Mouse (Mus musculus) lung, postnatal 10 days (tissue): ENCODE measurements around the gene Ngfr.
A peak's percentile ranks its signal among the peaks of the same experiment; 100 is the strongest.
"Not testable (repeated sequence)": the region's sequence is repeated elsewhere in the genome, so short reads cannot be mapped to it uniquely, and the experiment has no call there.

Source experiments
- DNase-seq: peaks from one replicate; pipeline ENCODE4 v3.0.0; 2021

Ngfr gene

DNA sequence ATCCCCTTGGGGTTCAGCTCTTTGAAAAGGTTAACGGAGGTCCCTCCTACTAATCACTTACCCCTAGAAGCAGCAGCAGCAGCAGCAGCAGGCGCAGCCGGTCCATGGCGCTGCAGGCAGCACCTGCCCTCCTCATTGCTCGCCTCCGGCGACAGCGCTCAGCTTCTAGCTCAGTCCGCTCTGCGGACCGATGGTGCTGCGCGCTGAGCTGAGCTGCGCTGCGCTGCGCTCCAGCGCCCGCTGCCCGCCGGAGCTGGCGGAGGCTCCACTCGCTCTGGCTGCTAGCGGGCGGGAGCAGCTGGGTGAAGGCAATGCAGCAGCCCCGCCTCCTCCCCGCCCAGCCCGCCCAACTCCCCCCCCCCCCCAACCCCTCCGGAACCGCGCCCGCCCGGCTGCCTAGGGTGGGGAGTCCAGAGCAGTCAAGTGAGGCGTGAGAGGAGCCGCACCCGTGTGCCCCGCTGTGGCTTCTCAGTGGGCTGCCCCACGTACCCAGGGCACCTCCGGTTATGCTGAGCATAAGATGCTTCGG lies at the start of gene Ngfr:
TSS of gene Ngfr (minus strand) at position 313 of the 529 bp plus-strand sequence.
- peak; percentile 34 for DNase-seq

DNA sequence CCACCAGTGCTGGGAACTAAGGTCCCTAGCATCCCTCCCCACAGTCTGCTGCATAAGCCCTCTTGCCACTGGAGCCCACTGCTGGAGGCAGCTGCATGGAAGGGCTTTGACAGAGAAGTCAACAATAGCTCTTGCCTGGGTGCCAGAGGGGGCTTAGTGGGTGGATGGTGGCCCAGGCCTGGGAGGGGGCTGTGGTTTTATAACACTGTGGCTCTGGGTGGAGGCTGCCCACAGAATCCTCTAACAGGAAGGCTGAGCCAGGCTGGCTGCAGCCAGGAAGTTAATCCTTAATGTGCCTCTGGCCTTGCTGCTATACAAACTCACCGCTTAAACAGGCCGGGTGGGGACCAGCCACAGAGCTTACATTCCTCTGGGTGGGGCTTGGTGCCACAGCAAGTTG lies 47.5 kb upstream of the Ngfr start:
- DNase-seq, result no peak

DNA sequence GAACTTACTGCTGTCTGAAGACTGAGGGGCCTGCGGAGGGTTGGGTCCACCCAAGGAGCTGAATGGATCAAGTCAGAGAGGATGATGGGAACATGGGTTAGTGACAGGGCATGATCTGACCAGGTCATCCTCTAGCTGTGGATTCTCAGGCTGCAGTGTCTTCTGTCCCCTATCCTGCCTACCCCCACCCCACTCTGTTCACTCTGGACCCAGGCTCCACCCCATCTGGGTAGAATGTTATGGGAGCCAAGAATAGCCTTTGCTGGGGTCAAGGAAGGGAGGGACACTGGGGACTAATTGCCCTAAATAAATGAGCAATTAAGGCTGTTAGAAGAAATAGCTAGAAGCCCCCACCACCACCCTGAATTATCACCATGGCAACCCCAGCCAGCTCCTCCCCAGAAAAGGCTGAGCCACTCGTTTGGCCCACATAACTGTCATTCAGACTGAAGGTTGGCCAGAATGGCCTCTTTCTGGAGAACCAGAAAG lies 46.0 kb upstream of the Ngfr start:
- no peak for DNase-seq

DNA sequence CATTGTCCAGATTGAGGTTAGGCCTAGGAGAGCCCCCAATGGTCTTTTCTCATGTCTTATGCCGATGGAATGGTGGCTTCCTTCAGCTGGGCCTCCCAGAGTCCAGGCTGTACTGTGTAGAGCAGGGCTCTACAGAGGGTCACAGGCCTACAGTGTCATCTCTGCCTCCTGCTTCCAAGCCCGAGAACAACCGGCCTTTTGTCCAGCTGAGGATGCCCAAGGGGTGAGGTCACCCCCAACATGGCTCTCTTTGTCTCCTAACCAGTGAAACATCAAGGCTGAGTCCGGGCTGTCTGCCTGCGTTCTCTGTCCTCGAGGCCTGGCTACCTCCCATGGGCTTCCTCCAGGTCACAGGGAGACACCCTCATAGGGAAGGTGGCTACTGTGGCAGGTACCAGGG lies 44.9 kb upstream of the Ngfr start:
- DNase-seq, result no peak

DNA sequence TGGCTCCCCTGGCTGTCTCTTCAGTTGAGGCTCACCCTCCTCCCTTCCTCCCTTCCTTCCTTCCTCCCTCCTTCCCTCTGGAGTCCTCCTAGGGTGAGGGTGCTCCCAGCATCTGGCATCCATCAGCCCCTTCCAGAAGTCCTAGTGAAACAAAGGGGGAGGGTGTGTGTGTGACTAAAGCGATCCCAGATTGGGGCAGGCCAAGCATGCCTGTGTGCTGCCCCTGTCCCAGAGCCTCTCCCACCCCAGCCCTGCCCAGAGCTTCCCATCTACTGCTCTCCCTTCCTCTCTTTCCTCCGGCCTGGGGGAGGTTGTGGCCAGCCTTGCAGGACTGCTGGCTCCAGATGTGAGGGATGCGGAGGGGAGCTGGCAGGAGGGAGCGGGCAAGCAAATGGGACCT lies 43.8 kb upstream of the Ngfr start:
- DNase-seq, result peak; percentile 30

DNA sequence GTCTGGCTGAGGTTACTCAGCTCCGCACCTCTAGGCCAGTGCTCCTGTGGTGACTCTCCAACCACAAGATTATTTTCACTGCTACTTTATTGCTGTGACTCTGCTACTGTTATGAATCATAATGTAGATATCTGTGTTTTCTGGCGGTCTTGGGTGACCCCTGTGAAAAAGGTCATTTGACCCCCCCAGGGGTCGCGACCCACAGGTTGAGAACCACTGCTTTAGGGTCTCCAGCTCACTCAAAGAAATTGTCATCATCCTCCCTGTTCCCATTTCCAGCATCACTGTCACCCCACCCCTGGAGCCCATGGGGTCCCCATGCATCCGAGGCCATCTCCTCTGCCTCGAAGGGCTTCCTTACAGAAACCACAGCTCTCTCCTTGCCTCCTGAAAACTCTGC lies 43.0 kb upstream of the Ngfr start:
- no peak for DNase-seq

DNA sequence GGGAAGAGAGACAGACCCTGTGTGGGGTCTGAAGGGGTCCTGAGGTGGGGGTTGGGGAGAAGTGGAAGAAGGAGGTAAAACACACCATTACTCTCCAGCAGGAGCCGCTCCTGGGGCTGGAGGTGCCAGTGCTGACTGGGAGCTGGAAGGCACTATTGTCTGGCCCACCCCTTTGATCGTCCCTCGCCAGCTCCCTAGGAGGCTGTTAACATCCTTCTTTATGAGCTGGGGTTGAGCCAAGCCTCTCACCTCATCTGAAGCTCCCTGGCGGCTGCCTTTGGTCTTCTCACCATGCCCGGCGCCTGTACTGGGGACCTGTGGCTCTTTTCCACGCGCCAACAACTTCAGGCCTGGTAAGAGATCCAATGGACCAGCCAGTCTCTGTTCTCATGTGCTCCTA lies 34.9 kb upstream of the Ngfr start:
- DNase-seq, result no peak

DNA sequence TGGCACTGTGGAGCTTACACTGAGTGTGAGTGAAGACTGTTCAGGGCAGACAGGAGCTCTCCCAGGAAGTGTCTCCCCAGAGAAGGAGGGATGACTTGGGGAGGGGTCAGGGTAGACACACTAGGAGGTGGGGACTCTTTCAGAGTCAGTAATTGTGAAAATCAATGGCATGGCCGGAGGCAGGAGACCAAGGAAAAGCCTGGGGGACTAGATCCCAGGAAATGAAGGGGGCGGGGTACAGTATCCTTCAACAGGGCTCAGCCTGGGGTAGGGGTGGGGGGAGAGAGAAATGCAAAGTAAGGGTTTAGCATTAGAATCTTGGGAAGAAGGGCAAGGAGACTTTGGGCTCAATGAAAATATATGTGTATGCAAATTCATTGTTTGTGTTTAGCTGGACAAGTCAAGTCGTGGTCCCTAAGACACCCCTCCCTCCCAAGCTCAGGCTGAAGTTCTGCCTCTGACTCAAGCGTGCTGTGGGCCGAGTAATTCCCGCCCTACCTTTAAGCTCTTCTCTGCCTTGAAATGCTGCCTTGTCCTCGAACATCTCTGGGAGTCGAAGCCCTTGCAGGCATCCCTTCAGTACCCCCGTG lies 34.1 kb upstream of the Ngfr start:
- DNase-seq, result no peak

DNA sequence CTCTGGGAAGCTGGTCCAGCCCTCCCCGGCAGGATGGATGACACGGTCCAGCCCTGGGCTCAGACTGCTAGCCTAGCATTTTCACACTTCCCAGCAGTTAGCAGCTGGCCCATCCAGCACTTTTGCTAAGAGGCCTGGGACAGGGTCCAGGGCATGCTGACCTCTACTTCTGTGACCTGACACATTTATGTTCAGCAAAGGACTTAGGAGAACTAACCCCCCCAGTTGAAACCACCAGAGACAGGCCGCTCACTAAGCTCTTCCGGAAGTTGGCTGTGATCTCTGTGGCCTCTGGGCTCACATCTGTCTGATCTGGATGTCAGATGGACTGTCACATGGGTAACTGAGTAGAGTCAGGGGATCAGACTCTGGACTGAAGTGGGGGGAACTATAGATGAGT lies 33.5 kb upstream of the Ngfr start:
- peak; percentile 38 for DNase-seq

DNA sequence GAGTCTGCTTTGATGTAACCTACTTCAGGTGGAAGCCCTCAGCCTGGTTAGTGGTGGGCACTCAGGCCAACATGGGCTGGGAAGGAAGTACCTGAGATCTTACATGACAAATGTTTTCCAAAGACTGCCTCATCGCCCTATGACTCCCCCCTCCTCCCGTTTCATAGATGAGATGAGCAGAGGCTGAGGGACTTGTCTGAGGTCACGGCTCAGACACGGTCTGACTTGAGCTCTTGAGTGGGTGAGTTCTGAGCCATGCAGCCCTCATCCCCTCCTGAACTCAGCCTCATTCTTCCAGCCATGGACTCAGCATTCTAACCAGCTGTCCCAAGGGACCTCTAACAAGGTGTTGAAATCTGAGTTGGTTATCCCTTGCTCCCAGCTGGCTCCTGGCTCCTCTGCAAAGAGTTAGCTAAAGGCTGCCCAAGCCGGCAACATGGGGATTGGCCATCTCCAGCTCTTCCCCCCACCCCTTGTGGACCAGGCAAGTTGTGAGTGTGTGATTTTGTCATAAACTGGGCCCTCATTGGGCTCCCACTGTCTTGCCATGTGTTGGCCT lies 32.4 kb upstream of the Ngfr start:
- DNase-seq, result no peak

DNA sequence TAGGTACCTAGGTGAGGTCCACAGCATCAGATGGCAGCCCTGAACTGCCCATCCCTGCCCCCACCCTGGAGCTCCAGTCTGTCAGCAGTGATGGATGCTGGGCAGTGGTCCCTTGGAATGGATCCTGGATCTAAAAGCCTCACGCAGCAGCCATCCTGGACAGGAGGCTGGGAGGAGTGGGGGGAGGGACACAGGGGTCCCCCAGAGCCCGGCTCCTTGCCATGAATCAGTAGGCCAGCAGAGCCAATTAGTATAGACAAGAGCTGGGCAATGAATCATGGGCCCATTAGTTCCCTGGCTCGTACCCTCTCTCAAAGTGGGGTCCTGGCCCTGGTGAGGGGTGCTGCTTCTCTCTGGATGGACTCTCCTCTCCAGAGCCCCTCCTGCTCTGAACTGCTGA lies 31.5 kb upstream of the Ngfr start:
- no peak for DNase-seq

DNA sequence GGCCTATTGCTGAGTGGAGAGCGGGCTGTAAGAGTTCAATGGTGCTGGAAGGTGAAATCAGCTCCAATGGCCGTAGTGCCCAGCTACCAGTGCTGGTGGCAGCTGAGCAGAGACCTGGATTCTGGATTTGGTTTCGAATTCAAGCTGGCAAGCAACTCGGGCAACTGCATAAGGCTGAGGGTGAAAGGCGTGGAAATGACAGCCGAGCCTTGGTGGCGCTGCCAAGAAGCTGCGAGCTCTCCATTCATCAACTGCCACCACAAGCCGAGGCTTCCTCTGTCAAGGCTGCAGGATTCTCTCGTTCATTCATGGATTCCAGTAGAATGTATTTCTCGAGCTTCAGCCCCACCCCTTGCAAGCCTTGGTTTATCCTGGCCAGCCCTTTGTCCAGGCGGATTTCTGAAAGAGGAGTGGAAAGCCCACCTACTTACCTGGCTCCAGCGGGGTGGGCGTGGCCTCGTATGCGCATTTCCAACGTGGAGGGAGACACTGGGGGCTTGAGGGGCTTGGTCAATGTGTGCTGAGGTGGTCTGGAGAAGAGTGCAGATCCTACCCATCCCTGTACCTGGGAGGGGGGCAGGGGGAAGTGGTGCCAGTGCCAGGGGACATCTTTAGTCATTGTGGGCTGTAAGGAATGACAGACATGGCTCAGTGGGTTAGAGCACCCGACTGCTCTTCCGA lies 30.4 kb upstream of the Ngfr start:
- peak; percentile 50 for DNase-seq

DNA sequence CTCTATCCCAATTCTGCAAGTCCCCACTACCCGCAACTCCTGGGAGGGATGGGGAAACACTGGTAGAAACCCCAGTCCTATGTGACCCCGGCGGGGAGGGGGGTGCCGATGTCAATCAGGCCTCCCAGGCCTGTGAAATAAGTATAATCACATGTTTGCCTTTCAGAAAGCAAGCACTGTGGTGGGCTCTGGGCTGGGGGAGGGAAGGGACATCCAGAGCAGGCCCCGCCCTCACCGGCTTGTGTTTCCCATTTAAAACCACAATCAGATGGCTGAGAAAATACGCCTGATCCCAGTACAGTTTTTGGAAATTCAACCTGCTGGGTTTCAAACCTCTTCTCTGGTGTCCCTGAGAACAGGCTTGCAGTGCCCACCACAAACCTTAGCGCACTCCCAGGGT lies 27.2 kb upstream of the Ngfr start:
- no peak for DNase-seq

DNA sequence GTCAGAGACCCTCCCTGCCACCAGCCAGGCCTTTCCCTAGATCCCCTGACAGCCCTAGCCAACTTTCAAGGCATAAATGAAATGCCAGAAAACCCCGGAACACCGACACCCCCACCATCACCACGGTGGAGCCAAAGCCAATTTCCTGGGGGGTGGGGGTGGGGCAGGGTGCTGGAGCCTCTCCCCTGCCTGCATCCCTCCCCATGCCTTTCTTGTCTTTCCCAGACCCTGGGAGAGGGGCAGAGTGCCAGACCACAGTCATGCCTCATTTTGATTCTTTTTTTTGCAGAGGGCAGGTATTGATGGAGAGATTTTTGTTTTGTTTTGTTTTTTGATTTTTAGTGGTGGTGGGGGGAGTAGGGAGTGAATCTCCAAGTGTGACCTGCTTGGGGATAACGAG lies 23.7 kb upstream of the Ngfr start:
- no peak for DNase-seq

DNA sequence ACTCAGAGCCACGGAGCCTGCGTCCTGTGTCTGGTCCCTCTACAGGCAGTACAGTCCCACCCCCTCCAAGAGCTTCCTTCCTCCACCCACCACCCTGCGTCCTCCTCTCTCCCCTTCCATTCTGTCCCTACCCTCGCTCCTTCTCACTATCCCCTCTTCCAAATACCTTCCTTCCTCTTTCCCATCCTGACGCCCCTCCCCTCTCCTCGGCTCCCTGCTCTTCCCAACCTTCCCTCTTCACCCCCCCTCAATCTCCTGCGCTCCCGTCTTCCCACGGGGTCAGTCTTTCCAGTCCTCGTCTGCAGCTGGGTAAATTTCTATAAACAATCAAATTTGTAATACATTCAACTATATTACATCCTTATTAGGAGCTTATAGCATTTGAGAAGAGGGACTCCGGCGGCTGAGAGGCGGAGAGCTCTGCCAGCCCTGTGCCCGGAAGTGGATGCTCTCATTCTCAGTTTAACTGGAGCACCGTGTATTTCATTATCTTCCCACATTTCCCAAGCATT lies 22.9 kb upstream of the Ngfr start:
- DNase-seq, result no peak

DNA sequence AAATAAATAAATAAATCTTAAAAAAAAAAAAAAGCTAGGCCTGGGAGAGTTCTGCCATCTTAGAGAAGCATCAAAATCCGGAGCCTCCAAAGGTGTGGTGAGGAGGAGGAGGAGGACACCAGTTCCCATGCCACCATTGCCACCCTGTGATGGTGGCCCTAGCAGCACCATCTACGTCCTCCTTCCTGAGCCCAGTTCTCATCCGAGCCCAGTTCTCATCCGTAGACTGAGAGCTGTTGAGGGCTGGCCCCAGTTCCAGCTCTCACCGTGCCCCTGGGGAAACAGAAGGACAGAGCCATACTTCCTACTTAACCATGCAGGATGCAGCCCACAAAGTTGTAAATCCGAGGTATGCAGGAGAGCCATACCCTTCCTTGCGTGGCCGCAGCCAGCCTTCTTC lies 22.4 kb upstream of the Ngfr start:
- no peak for DNase-seq

DNA sequence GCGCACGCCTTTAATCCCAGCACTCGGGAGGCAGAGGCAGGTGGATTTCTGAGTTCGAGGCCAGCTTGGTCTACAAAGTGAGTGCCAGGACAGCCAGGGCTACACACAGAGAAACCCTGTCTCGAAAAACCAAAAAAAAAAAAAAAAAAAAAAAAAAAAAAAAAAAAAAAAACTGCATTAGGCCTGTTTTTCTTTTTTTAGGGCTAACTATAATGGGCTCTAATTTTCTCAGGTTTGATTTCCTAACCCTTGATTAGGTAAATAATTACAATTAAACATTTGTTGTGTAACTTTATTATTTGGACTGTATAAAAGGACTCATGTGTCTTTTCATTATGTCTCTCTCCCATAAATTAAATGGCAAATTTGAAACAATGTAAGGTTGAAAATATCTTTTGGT lies 19.8 kb upstream of the Ngfr start:
- DNase-seq, result not testable (repeated sequence)

DNA sequence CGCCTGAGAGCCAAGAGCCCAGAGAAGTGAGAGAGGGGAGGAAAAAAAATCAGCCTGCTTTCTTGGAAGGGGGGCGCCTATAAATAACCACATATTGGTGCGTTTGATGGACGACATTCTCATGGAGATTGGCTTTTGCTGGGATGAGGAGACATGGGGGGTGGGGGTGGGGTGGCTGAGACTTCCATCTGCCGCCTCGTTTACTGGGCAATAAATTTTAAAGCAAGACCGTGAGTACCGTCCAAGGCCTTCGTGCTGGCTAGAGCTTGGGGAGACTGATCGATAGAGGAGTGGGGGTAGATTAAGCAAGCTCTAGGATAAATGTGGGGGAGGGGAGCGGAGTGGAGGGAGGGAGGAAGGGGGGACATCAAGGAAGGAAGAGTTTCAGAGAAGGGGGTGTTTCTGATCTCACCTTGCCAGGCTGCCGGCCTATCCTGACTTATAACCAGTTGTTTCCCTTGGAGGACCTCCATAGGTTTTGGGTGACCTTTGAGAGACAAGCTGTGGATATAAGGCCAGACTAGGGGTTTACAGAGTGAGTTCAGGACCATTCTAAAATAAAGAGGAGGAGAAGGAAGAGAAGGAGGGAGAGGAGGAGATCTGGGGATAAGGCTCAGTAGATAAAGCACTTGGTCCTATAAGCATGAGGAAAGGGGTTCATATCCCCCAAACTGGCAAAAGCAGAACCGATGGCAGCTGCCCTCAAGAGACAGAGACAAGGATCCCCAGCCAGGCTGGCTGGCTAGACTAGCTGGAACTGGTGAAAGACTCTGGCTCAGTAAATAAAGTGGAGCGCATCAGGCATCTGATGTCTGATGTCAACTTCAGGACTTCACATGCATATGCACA lies 10.9 kb upstream of the Ngfr start:
- DNase-seq, result no peak

DNA sequence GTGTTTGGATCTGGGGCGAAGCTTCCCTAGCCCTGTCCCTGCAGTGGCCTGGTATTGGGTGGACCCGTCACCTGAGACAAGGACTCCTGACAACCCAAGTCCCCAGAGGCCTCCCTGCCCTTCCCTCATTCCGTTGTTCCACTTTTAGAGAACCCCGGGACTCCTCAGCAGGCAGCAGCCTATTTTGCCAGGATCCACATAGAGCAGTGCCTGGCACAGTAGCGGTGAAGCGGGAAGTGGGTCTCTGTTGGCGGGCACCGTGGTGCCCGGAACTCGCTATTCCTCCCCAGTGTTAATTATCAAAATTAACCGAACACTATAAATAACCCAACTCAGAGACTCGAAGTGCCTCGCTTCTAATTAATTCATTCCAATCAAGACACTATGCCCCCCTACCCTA lies 10.2 kb upstream of the Ngfr start:
- DNase-seq, result no peak

DNA sequence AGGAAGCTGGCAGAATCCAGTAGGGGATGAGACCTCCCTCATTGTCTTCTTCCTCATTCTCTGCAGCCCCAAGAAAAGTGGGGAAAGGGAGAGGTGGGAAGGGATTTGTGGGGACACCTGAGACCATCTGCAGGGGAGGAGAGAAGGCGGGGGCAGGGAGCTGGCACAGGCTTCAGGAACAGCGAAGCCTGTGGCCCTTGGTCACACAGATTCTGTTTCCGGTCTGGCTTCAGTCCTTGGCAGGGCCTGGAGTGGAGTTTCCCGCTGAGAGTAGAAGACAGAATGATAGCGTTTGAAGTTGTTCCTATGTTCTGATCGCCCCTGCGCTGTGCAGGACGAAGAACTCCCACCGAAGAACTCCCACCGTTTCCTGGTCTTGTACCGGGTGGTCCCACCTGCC lies 9.2 kb upstream of the Ngfr start:
- peak; percentile 50 for DNase-seq

DNA sequence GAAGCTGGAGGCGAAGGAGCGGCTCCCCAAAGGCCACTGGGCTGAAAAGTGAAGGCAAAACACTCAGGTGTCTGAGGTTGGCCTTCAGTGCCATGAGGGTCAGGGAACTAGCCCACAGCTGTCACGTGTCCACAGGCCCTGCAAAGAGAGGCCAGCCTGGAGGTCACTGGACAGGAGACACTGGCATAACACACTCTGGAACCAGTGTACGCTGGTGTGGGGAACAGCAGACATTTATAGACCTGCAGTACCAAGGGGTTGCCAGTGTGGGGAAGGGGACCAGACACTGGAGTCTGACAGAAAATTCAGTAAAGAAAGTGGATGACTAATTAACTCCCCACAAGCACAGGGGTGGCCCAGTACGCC lies 8.6 kb upstream of the Ngfr start:
- DNase-seq, result no peak

DNA sequence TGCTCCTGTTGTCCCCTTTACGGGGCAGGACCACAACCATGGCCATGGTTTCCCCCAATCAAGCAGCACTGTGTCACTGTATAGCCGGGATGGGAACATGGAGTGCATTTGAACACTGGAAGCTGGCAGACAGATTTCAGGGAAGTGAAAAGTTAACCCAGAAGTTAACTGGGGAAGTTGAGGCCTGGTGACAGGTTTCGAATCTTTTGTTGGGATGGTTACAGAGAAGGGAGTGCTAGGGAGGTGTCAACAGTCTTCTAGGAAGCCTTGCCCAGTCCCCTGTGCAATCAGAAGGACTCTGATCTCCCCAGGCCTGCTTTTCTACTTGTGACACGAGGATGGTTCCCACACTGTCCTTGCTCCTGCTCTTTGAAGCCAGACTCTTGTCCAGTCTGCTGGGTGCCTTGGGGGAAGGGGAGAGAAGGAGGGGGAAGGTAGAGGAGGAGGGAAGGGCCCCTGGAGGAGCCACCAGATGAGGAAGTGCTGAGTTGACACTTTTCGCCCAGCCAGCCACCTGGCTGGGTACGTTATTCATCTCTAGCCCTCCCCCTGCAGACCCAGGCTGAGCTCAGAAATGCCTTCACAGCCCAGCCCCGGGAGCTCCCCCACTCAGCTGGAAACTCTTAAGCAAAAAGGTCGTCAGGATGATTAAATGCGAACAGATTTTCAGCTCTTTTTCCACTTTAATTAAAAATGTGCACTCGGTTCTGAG lies 8.1 kb upstream of the Ngfr start:
- no peak for DNase-seq
